Mouse (Mus musculus): ENCODE measurements at regions not wholly inside any gene's neighbourhood (a gene's known extent, or its start where the extent isn't known, plus 50 kb on each side); places are given as distances from the start of the nearest gene placed in this dataset.
A peak's percentile ranks its signal among the peaks of the same experiment; 100 is the strongest.

GRCm38 (mm10) chr4:39508866-39509265 lies 58.8 kb downstream of the 1700009N14Rik start:
- DNase-seq (ENCODE audit: low spot score), result no peak

- no peak for DNase-seq (ENCODE audit: low spot score)
Observed at GRCm38 (mm10) chr4:39527492-39527891, 77.4 kb downstream of the 1700009N14Rik start.

GRCm38 (mm10) chr4:39528661-39529060 lies 78.6 kb downstream of the 1700009N14Rik start:
- no peak for DNase-seq (ENCODE audit: low spot score)

GRCm38 (mm10) chr4:39556101-39556763 lies 106.1 kb downstream of the 1700009N14Rik start:
- DNase-seq (ENCODE audit: low spot score), result no peak

GRCm38 (mm10) chr4:39597426-39597825 lies 147.3 kb downstream of the 1700009N14Rik start:
- DNase-seq (ENCODE audit: low spot score), result no peak

- no peak for DNase-seq (ENCODE audit: low spot score)
Observed at GRCm38 (mm10) chr4:39605046-39605445, 155.0 kb downstream of the 1700009N14Rik start.

GRCm38 (mm10) chr4:39644136-39644535 lies 194.0 kb downstream of the 1700009N14Rik start:
- no peak for DNase-seq (ENCODE audit: low spot score)

- no peak for DNase-seq (ENCODE audit: low spot score)
Observed at GRCm38 (mm10) chr4:39644849-39645248, 194.8 kb downstream of the 1700009N14Rik start.

- no peak for DNase-seq (ENCODE audit: low spot score)
Observed at GRCm38 (mm10) chr4:39660538-39660937, 210.4 kb downstream of the 1700009N14Rik start.

- DNase-seq (ENCODE audit: low spot score), result peak; percentile 15
Observed at GRCm38 (mm10) chr4:39672609-39673008, 222.5 kb downstream of the 1700009N14Rik start.

GRCm38 (mm10) chr4:39695236-39695635 lies 245.1 kb downstream of the 1700009N14Rik start:
- DNase-seq (ENCODE audit: low spot score), result no peak

- DNase-seq (ENCODE audit: low spot score), result peak; percentile 57
Observed at GRCm38 (mm10) chr4:39697565-39697964, 247.5 kb downstream of the 1700009N14Rik start.

GRCm38 (mm10) chr4:39699347-39699746 lies 249.3 kb downstream of the 1700009N14Rik start:
- no peak for DNase-seq (ENCODE audit: low spot score)

GRCm38 (mm10) chr4:39717477-39717876 lies 267.4 kb downstream of the 1700009N14Rik start:
- DNase-seq (ENCODE audit: low spot score), result no peak

GRCm38 (mm10) chr4:39718691-39719090 lies 268.6 kb downstream of the 1700009N14Rik start:
- DNase-seq (ENCODE audit: low spot score), result no peak

GRCm38 (mm10) chr4:39719951-39720350 lies 269.9 kb downstream of the 1700009N14Rik start:
- no peak for DNase-seq (ENCODE audit: low spot score)

- DNase-seq (ENCODE audit: low spot score), result no peak
Observed at GRCm38 (mm10) chr4:39721524-39721923, 271.4 kb downstream of the 1700009N14Rik start.

GRCm38 (mm10) chr4:39765586-39765985 lies 315.5 kb downstream of the 1700009N14Rik start:
- DNase-seq (ENCODE audit: low spot score), result no peak

- DNase-seq (ENCODE audit: low spot score), result no peak
Observed at GRCm38 (mm10) chr4:39791096-39791495, 341.0 kb downstream of the 1700009N14Rik start.

- DNase-seq (ENCODE audit: low spot score), result no peak
Observed at GRCm38 (mm10) chr4:39809950-39810349, 332.9 kb upstream of the Aco1 start.

GRCm38 (mm10) chr4:39812766-39813165 lies 330.1 kb upstream of the Aco1 start:
- DNase-seq (ENCODE audit: low spot score), result no peak

- no peak for DNase-seq (ENCODE audit: low spot score)
Observed at GRCm38 (mm10) chr4:39815620-39816019, 327.3 kb upstream of the Aco1 start.

- no peak for DNase-seq (ENCODE audit: low spot score)
Observed at GRCm38 (mm10) chr4:39817675-39818074, 325.2 kb upstream of the Aco1 start.

GRCm38 (mm10) chr4:39833634-39834033 lies 309.2 kb upstream of the Aco1 start:
- DNase-seq (ENCODE audit: low spot score), result no peak
